Mouse (Mus musculus): Measurements from ENCODE around the gene Myo15. TPM values are rescaled to one million over a fixed set of nuclear protein-coding genes. Genes with fewer than 3 reads are reported as not detected.

The Myo15 gene
- total and polyA plus RNA-seq, 3 experiments: 0.04 to 0.07 TPM; not detected in 1

DNA sequence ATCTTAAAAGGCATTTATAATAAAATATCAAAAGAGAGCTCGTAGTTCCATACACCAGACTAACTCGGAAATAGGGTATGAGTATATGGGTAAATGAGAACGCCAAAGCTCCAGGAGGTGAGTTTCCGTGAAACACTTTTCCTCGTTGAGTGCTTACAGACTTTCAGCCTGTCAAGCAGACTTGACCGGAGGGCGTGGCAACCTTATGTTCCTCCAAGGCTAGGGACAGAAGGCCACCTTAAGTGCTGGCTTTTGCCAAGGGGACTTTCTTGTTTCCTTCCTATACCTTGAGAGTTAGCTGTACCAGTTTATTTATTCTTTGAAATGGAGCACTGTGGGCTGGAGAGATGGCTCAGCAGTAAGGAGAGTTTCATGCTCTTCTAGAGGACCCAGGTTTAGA, 29.0 kb upstream of the Myo15 start:
- Histone ChIP-seq H3K36me3 (ENCODE audit: control insufficient read depth in 1 of 2, insufficient read depth in 2 of 2, low read length in 2 of 2) (peaks cover 0 to 26% of the 10 kb centered on the region in 2 experiments; a peak in 2 of 4 replicates), H3K4me3 (ENCODE audit: control insufficient read depth in 1 of 2, insufficient read depth in 1 of 2, low read depth in 2 of 2, low read length in 2 of 2) (no peak overlapping the region), H3K4me1 (ENCODE audit: control insufficient read depth in 1 of 2, insufficient read depth in 2 of 2, low read length in 2 of 2) (no peaks in the 10 kb centered on the region), H3K27me3 (ENCODE audit: control insufficient read depth in 1 of 2, insufficient read depth in 2 of 2, low read length in 2 of 2) (no peaks in the 10 kb centered on the region), H3K9me3 (replicated peaks; ENCODE audit: insufficient read depth, low read length) (no peaks in the 10 kb centered on the region), H3K9ac (ENCODE audit: control insufficient read depth, low read depth, low read length, poor library complexity, severe bottlenecking) (no peak overlapping the region), H3K79me2 (ENCODE audit: control insufficient read depth, insufficient read depth, low read length, poor library complexity) (no peaks in the 10 kb centered on the region), H3K27ac (ENCODE audit: control insufficient read depth, low read depth, low read length) (no peak overlapping the region)
- DNase-seq (ENCODE audit: low read depth, low spot score): no peak
- no peak for TF ChIP-seq CHD2 (IDR thresholded peaks at IDR 0.05; ENCODE audit: low read length)
- TF ChIP-seq GABPA (IDR thresholded peaks at IDR 0.05; ENCODE audit: low read depth, low read length): no peak
- no peak for TF ChIP-seq ETS1 (IDR thresholded peaks at IDR 0.05; ENCODE audit: low read depth, low read length)
- no peak for TF ChIP-seq MAZ (IDR thresholded peaks at IDR 0.05; ENCODE audit: low read depth, low read length)
- no peak for TF ChIP-seq NELFE (IDR thresholded peaks at IDR 0.05; ENCODE audit: low read depth, low read length)
- no peak for TF ChIP-seq EP300 (IDR thresholded peaks at IDR 0.05; ENCODE audit: low read depth in 1 of 2, low read length in 2 of 2)
- no peak for TF ChIP-seq ZC3H11A (IDR thresholded peaks at IDR 0.05; ENCODE audit: low read depth, low read length)
- TF ChIP-seq SIN3A (IDR thresholded peaks at IDR 0.05; ENCODE audit: low read length): no peak
- TF ChIP-seq RCOR1 (IDR thresholded peaks at IDR 0.05; ENCODE audit: low read depth, low read length): no peak
- no peak for TF ChIP-seq MYC (IDR thresholded peaks at IDR 0.05; ENCODE audit: low read depth, low read length)
- TF ChIP-seq USF1 (IDR thresholded peaks at IDR 0.05; ENCODE audit: low read depth, low read length): no peak
- no peak for TF ChIP-seq ZKSCAN1 (IDR thresholded peaks at IDR 0.05; ENCODE audit: low read depth, low read length)
- TF ChIP-seq POLR2A (IDR thresholded peaks at IDR 0.05; ENCODE audit: control insufficient read depth in 1 of 2, insufficient read depth in 1 of 2, low read depth in 1 of 2, low read length in 2 of 2, poor library complexity in 1 of 2): no peak
- no peak for TF ChIP-seq ELF1 (IDR thresholded peaks at IDR 0.05; ENCODE audit: low read depth, low read length)
- no peak for TF ChIP-seq RAD21 (IDR thresholded peaks at IDR 0.05; ENCODE audit: low read depth, low read length)
- no peak for TF ChIP-seq CHD1 (IDR thresholded peaks at IDR 0.05; ENCODE audit: low read depth, low read length)
- TF ChIP-seq MEF2A (IDR thresholded peaks at IDR 0.05; ENCODE audit: extremely low read depth, insufficient replicate concordance, low read depth, low read length, poor library complexity, severe bottlenecking): no peak

DNA sequence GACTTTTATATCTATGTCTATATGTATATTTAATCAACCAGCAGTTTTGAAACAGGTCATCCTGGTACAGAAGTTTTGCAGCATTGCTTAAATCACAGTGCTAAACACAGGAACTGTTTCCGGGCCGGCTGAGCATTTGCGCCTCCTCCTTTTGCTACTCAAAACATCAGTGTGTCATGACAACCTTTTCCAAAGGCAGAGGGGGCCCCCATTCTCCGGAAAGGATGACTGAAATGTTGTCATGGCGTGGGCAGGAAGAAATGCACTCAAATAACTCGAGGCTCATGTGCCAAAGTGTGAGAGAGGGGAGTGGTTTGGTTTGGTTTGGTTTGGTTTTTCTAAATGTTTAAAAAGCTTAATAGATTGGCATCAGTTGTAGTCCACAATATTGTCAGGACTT, 26.2 kb upstream of the Myo15 start:
- Histone ChIP-seq H3K4me1 (ENCODE audit: control insufficient read depth in 1 of 2, insufficient read depth in 2 of 2, low read length in 2 of 2) (no peaks in the 10 kb centered on the region), H3K27ac (ENCODE audit: control insufficient read depth, low read depth, low read length) (no peak overlapping the region), H3K9me3 (replicated peaks; ENCODE audit: insufficient read depth, low read length) (no peaks in the 10 kb centered on the region), H3K27me3 (ENCODE audit: control insufficient read depth in 1 of 2, insufficient read depth in 2 of 2, low read length in 2 of 2) (no peaks in the 10 kb centered on the region), H3K79me2 (ENCODE audit: control insufficient read depth, insufficient read depth, low read length, poor library complexity) (no peaks in the 10 kb centered on the region), H3K4me3 (ENCODE audit: control insufficient read depth in 1 of 2, insufficient read depth in 1 of 2, low read depth in 2 of 2, low read length in 2 of 2) (no peak overlapping the region), H3K9ac (ENCODE audit: control insufficient read depth, low read depth, low read length, poor library complexity, severe bottlenecking) (no peak overlapping the region), H3K36me3 (ENCODE audit: control insufficient read depth in 1 of 2, insufficient read depth in 2 of 2, low read length in 2 of 2) (peaks cover 0 to 11% of the 10 kb centered on the region in 2 experiments; a peak in 2 of 4 replicates)
- TF ChIP-seq GABPA (IDR thresholded peaks at IDR 0.05; ENCODE audit: low read depth, low read length): no peak
- DNase-seq (ENCODE audit: low read depth, low spot score): no peak
